Comparison of ENCODE assay signal across 18 mouse cellular contexts in the genomic region with DNA sequence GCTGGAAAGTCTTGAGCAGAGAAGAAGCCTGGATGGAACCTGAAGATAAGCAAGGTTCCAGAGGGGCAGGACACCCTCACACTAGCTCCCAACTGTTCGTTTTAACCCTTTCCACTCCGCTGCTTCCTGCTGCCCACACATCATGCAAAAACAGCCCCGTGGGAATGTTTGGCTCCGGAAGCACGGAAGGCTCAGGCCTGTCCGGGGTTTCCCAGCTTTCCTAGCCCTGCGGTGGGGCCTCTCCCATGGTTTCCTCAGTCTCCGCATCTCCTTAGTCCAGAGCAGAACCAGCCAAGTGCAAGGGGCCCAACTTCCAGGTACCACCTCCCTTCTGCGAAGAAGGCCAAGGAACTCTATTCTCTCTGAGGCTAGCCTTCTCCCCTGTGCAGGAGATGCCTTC.
"Had no signal": no experiment of that assay in that cellular context is flagged by ENCODE, and none has a peak within 500 bp of the region (broad histone marks: within the 10 kb centered on the region; RNA-seq: fewer than 3 reads in every experiment).

No protein-coding gene starts in this region.

- H3K4me2 ChIP-seq: lung, embryonic 14.5 days; midbrain, embryonic 12.5 days; neural tube, embryonic 12.5 days; neural tube, embryonic 15.5 days had no signal

- H3K36me3 ChIP-seq: midbrain, embryonic 10.5 days; midbrain, embryonic 12.5 days; neural tube, embryonic 12.5 days; neural tube, embryonic 15.5 days had no signal

- H3K9me3 ChIP-seq: midbrain, embryonic 10.5 days; midbrain, embryonic 12.5 days; neural tube, embryonic 12.5 days; neural tube, embryonic 15.5 days had no signal

- ATAC-seq: midbrain, embryonic 16.5 days had no signal

- H3K27me3 ChIP-seq: neural tube, embryonic 12.5 days; neural tube, embryonic 15.5 days had no signal

- H3K27ac ChIP-seq: midbrain, embryonic 10.5 days; midbrain, embryonic 12.5 days; neural tube, embryonic 12.5 days; neural tube, embryonic 15.5 days had no signal

- H3K4me1 ChIP-seq: midbrain, embryonic 10.5 days had no signal

- H3K4me3 ChIP-seq: midbrain, embryonic 10.5 days; midbrain, embryonic 12.5 days; myocyte; neural tube, embryonic 12.5 days; neural tube, embryonic 15.5 days had no signal

- DNase-seq: lung, adult 18-20 months; lung, embryonic 14.5 days; lung, postnatal 10 days; lung, postnatal 4 days; midbrain, embryonic 14.5 days; retina, postnatal 1 day; right cerebral cortex, postnatal 25 days; right cerebral cortex, postnatal 4 days; spleen, adult 18-20 months; thymus, adult 18-20 months; thymus, postnatal 14 days; thymus, postnatal 36 days had no signal

- H3K9ac ChIP-seq: lung, embryonic 14.5 days; midbrain, embryonic 12.5 days; neural tube, embryonic 12.5 days; neural tube, embryonic 15.5 days had no signal
